Mouse (Mus musculus): ENCODE measurements around the gene Cenpp.

The Cenpp gene

GRCm38 (mm10) chr13:49518761-49519160 is 133.8 kb downstream of the Cenpp start:
- DNase-seq = no peak

- DNase-seq = no peak
Observed at GRCm38 (mm10) chr13:49507176-49507575, 145.4 kb downstream of the Cenpp start.

- no peak for DNase-seq
Observed at GRCm38 (mm10) chr13:49505776-49506175, 146.8 kb downstream of the Cenpp start.

- no peak for DNase-seq
Observed at GRCm38 (mm10) chr13:49504510-49504909, 148.1 kb downstream of the Cenpp start, which contains the start of gene Ecm2. Ecm2 (plus strand) TSS chr13:49504810.

GRCm38 (mm10) chr13:49492376-49493368 is 159.9 kb downstream of the Cenpp start, which contains the start of gene Tes3-ps:
Tes3-ps (plus strand) TSS chr13:49493318.
- DNase-seq = no peak

- DNase-seq = no peak
Observed at GRCm38 (mm10) chr13:49485388-49485787, 167.2 kb downstream of the Cenpp start.

GRCm38 (mm10) chr13:49480551-49480950 is 172.0 kb downstream of the Cenpp start:
- DNase-seq = no peak

GRCm38 (mm10) chr13:49480057-49480456 is 172.5 kb downstream of the Cenpp start:
- DNase-seq = no peak

- DNase-seq = no peak
Observed at GRCm38 (mm10) chr13:49479399-49479798, 173.2 kb downstream of the Cenpp start.

GRCm38 (mm10) chr13:49478851-49479374 is 173.7 kb downstream of the Cenpp start:
- no peak for DNase-seq

GRCm38 (mm10) chr13:49477887-49478286 is 174.7 kb downstream of the Cenpp start:
- no peak for DNase-seq

- DNase-seq = no peak
Observed at GRCm38 (mm10) chr13:49472676-49473005, 179.9 kb downstream of the Cenpp start.

- DNase-seq = no peak
Observed at GRCm38 (mm10) chr13:49471981-49472675, 180.5 kb downstream of the Cenpp start.

- DNase-seq = no peak
Observed at GRCm38 (mm10) chr13:49470806-49471205, 181.8 kb downstream of the Cenpp start.

- no peak for DNase-seq
Observed at GRCm38 (mm10) chr13:49470319-49470718, 182.3 kb downstream of the Cenpp start.

- DNase-seq = no peak
Observed at GRCm38 (mm10) chr13:49469002-49469401, 183.6 kb downstream of the Cenpp start.

GRCm38 (mm10) chr13:49467585-49467984 is 185.0 kb downstream of the Cenpp start:
- no peak for DNase-seq

- DNase-seq = no peak
Observed at GRCm38 (mm10) chr13:49466393-49467075, 186.1 kb downstream of the Cenpp start.

- no peak for DNase-seq
Observed at GRCm38 (mm10) chr13:49465875-49466274, 186.7 kb downstream of the Cenpp start.

- no peak for DNase-seq
Observed at GRCm38 (mm10) chr13:49462921-49463320, 189.7 kb downstream of the Cenpp start.

- no peak for DNase-seq
Observed at GRCm38 (mm10) chr13:49461458-49462132, 191.0 kb downstream of the Cenpp start.

- DNase-seq = no peak
Observed at GRCm38 (mm10) chr13:49460692-49461414, 191.7 kb downstream of the Cenpp start.
